ENCODE assay signal across 15 mouse cellular contexts in the genomic region with DNA sequence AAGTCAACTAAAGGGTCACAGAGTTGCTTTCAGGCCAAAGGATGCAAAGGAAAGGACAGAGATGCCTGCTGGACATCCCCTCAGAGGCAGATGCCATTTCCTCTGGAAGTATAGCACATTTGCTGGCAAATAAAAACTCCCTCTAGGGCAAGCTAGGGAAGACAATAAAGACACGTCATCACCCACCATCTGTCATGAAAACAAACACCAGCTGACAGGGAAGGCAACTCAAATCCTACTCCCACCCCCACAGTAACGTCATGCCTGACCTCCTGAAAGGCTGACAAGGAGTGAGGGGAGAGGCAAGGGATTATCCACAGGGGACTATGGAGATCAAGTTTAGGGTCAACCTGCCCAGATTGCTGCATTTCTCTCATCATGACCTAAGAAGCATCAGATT. TPM values are rescaled to one million over a fixed set of nuclear protein-coding genes. Genes with fewer than 3 reads are reported as not detected.
DNase-seq lines count a peak whose midpoint lies in the region; ATAC-seq and TF ChIP-seq lines count a peak whose summit lies in the region.
"Had no signal": no experiment of that assay in that cellular context is flagged by ENCODE, and none has a peak within 500 bp of the region (broad histone marks: within the 10 kb centered on the region; RNA-seq: fewer than 3 reads in every experiment).

No protein-coding gene starts in this region.

- no peaks in the 10 kb centered on the region for H3K36me3 ChIP-seq in forebrain, embryonic 15.5 days
- H3K36me3 ChIP-seq: embryonic facial prominence, embryonic 13.5 days; hindbrain, embryonic 15.5 days had no signal

- H3K9ac ChIP-seq in forebrain, embryonic 15.5 days (replicated peaks): no peak overlapping the region
- H3K9ac ChIP-seq: embryonic facial prominence, embryonic 13.5 days; hindbrain, embryonic 15.5 days; liver, embryonic 14.5 days had no signal

- 0 out of 2 replicates have a peak, but pooled peaks have one; percentile 55 for ATAC-seq in forebrain, embryonic 15.5 days (replicated peaks)

- no peaks in the 10 kb centered on the region for H3K27me3 ChIP-seq in forebrain, embryonic 15.5 days
- H3K27me3 ChIP-seq: embryonic facial prominence, embryonic 13.5 days; hindbrain, embryonic 15.5 days; megakaryocyte, embryonic 14.5 days had no signal

- WGBS in forebrain, embryonic 15.5 days: 14% methylated on average over 2 of the region's 2 CpGs

- no peak overlapping the region for H3K4me2 ChIP-seq in forebrain, embryonic 15.5 days (replicated peaks)
- H3K4me2 ChIP-seq: embryonic facial prominence, embryonic 13.5 days; hindbrain, embryonic 15.5 days had no signal

- H3K4me3 ChIP-seq in forebrain, embryonic 15.5 days: no peak overlapping the region
- H3K4me3 ChIP-seq: embryonic facial prominence, embryonic 13.5 days; hindbrain, embryonic 15.5 days; megakaryocyte, embryonic 14.5 days had no signal

- intact Hi-C loops in heart, postnatal 25 days (cut with DNase I): no loop called here

- TF ChIP-seq POLR2A in brain, embryonic 14.5 days (IDR thresholded peaks at IDR 0.05; ENCODE audit: borderline replicate concordance, extremely low read depth, insufficient read depth, insufficient read length, poor library complexity, severe bottlenecking): no peak

- peak; percentile 81 for DNase-seq in brain, embryonic 14.5 days (ENCODE audit: low read depth)
- DNase-seq in cerebellum, adult 9-10 months: peak; percentile 39
- peak; percentile 16 to 44 for DNase-seq in layer of hippocampus, postnatal 14 days (ENCODE audit: low spot score in 2 of 2)
- DNase-seq in frontal cortex, postnatal 36 days (ENCODE audit: low spot score in 2 of 2): no peak
- no peak for DNase-seq in gastrocnemius, postnatal 10 days
- DNase-seq in heart, postnatal 25 days (ENCODE audit: low spot score): no peak
- DNase-seq: gastrocnemius, postnatal 25 days; right cerebral cortex, adult 18-20 months had no signal

- H3K4me1 ChIP-seq in forebrain, embryonic 15.5 days: no peaks in the 10 kb centered on the region
- H3K4me1 ChIP-seq: embryonic facial prominence, embryonic 13.5 days; hindbrain, embryonic 15.5 days; megakaryocyte, embryonic 14.5 days had no signal

- TF ChIP-seq CTCF in brain, embryonic 14.5 days (IDR thresholded peaks at IDR 0.05; ENCODE audit: borderline replicate concordance, extremely low read depth, insufficient read depth, insufficient read length): no peak

- H3K27ac ChIP-seq in forebrain, embryonic 15.5 days (replicated peaks): no peak overlapping the region
- H3K27ac ChIP-seq: embryonic facial prominence, embryonic 13.5 days; hindbrain, embryonic 15.5 days; liver, embryonic 14.5 days had no signal

- H3K9me3 ChIP-seq in forebrain, embryonic 15.5 days: no peaks in the 10 kb centered on the region
- H3K9me3 ChIP-seq: embryonic facial prominence, embryonic 13.5 days; hindbrain, embryonic 15.5 days; megakaryocyte, embryonic 14.5 days had no signal

RNA-seq across cellular contexts. Expression of a gene that starts 30.1 kb away (rescaled TPM):
- not detected in 2 replicates for polyA plus RNA-seq in brain, embryonic 14.5 days (2012; rRNA removed)
- polyA plus RNA-seq in forebrain, embryonic 15.5 days (2015; fragmentation: Nextera tagmentation; extraction: Ambion mirVana): not detected in 2 replicates
- total RNA-seq in layer of hippocampus, postnatal 14 days (2021): not detected
- total RNA-seq in gastrocnemius, postnatal 10 days (2021): not detected
- not detected for total RNA-seq in heart, postnatal 25 days (2021)
- total RNA-seq: gastrocnemius, postnatal 25 days; layer of hippocampus, postnatal 10 days; MEL had no signal
- polyA plus RNA-seq: embryonic facial prominence, embryonic 13.5 days; hindbrain, embryonic 15.5 days; liver, embryonic 14.5 days had no signal

RNA-seq across cellular contexts. Expression of a gene that starts 35.8 kb away (rescaled TPM):
- polyA plus RNA-seq in brain, embryonic 14.5 days (2012; rRNA removed): 2.0 and 2.5 TPM in 2 replicates
- 4.3 and 5.2 TPM in 2 replicates for polyA plus RNA-seq in forebrain, embryonic 15.5 days (2015; fragmentation: Nextera tagmentation; extraction: Ambion mirVana)
- total RNA-seq in layer of hippocampus, postnatal 14 days (2021): under 1 TPM; 0.19 to 0.30 TPM
- not detected for total RNA-seq in gastrocnemius, postnatal 10 days (2021)
- not detected for total RNA-seq in heart, postnatal 25 days (2021)
- total RNA-seq: gastrocnemius, postnatal 25 days; MEL had no signal
- polyA plus RNA-seq: liver, embryonic 14.5 days had no signal

Comparison
In these comparisons a context has a peak if more than half of its experiments do, and no peak if none do; other contexts are left out.
1. DNase-seq: peak in brain, embryonic 14.5 days (single experiment), cerebellum, adult 9-10 months (single experiment) and layer of hippocampus, postnatal 14 days (2 of 2); none in frontal cortex, postnatal 36 days (0 of 2), gastrocnemius, postnatal 10 days (single experiment) and heart, postnatal 25 days (single experiment).